Mouse (Mus musculus): ENCODE measurements around the gene Rhob.

Gene Rhob

DNA sequence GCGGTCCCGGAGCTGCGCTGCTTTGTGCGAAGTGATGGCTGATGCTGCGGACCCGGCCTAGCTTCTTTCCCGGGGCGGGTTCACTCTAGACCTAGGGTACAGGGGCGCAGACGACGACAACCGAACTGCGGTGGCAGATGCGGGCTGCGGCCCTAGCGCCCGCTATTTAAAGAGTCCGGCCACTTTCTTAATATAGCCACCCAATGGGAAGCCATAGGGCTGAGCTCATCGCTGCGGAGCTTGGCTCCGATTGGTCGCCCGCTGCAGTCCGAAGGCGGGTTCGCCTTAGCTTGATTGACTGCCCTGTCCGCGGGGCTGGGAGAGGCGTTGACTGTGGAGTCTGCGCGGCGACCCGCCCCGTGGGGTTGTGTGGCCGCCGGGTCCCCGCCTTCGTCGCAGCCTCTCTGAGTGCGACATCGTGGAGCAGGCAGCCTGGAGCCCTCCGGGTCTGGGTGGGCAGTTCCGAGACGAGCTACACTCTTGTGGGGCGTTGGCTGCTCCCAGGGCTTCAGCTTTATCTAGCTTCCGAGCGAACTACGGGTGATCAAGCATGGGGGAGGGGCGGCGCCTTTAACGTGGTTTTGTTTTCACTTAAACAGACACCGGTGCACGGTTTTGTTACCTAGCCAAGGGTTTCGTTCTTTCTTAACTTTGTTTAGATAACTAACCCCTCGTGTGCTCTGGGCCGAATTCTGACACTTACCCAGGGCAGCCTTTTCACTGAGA lies at the start of gene Rhob:
Gene Rhob, minus strand, starts transcription at position 139 of the 726 bp plus-strand sequence.
- in situ Hi-C loops (cut with MboI, MseI) = loop anchor here (5.0 kb wide), 1 partner anchor 178 kb away; no protein-coding TSS in a partner anchor

DNA sequence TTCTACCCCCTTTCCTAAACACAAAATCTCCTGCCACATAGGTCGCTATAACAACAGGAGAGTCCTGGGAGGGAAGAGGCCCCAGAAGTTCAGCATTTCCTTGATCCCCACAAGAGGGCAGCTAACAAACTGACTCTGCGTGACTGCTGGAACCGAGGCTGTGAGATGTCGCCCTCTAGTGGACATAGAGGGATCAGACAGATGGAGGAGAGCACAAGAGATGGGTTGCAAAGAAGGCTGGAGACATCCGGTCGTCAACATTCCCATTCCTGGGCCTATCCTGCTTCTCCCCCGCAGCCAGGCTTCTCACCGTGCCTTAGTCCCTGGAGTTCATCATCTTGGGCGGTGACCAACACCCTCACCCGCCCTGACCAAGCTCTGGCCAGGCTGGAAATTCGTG lies 47.5 kb upstream of the Rhob start:
- in situ Hi-C loops (cut with MboI, MseI) = loop anchor here (25.0 kb wide), 1 partner anchor 485 kb away; no protein-coding TSS in a partner anchor

DNA sequence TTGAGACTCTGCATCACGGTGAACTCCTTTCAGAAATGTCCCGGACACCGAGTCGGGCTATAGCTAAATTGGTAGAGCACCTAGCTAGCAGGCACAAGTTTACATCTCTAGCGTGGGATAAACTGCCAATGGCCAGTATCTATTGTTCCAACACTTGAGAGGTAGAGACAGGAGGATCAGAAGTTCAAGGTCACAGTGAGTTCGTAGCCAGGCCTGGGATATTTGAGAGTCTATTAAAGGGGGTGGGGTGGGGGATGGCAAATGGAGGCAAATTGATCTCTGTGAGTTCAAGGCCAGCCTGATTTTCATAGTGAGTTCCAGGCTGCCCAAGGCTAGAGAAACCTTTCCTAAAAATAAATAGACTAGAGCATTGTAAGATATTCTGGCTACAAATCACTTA lies 47.0 kb upstream of the Rhob start:
- in situ Hi-C loops (cut with MboI, MseI) = loop anchor here (25.0 kb wide), 1 partner anchor 484 kb away; no protein-coding TSS in a partner anchor

DNA sequence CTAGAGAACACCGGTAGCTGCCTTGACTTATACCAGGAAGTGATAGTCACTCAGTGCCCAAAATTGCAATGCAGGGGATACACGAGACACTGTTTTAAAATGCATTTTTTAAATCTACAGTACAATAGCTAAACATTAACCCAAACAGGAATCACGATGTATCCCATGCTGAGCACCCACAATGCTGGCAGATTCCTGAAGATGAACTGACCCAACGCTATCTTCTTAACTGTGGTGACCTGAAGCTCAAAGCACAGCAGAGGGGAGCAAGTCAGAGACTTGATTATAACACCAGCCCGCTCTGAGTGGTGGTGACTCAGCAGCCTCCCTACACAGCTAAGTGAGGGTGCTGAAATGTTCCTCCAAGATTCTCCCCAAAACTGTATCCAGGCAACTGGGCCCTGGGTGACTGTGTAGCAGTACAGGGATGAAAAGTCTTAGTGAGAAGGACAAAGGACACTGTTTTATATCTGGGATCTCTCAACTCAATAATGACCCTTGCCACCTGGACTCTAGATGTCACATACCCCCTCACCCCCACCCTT lies 45.3 kb upstream of the Rhob start:
- in situ Hi-C loops (cut with MboI, MseI) = loop anchor here (25.0 kb wide), 1 partner anchor 483 kb away; no protein-coding TSS in a partner anchor

DNA sequence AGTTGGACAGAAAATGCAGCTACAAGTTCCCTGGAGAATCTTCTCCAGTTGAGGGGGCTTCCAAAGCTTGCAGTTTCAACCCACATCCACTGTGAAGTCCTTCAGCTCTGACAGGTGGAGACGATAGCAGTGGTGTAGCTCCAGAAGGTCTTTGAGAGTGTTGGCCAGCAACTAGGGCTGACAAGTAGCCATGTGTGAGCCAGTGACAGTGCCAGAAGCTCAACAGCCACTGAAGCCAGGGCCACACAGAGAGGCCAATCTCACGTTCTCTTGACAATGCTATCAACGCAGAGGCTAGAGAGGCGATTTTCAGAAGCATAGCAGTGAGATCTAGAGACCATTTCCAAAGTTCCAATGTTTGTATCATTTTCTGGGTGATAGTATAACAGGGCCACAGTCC lies 42.6 kb upstream of the Rhob start:
- in situ Hi-C loops (cut with MboI, MseI) = loop anchor here (25.0 kb wide), 1 partner anchor 480 kb away; no protein-coding TSS in a partner anchor

DNA sequence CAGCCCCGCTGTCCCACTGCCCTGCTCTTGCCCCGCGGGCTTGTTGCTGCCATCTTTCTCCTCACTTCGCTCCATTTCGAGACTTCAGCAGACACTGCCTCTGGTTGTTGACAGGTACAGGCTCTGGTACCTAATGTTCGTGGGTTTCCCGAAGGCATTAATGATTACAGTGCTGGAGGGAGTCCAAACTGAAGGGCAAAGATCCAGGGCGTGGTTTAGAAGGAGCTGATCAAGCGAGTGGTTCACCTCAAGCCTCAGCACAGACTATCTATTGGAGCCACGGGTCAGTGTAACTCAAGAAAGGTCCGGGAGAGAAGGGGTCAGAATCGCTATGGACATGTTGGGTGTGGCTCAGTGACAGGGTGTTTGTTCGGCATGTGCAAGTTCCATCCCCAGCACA lies 39.7 kb upstream of the Rhob start:
- in situ Hi-C loops (cut with MboI, MseI) = loop anchor here (25.0 kb wide), 1 partner anchor 477 kb away; no protein-coding TSS in a partner anchor

DNA sequence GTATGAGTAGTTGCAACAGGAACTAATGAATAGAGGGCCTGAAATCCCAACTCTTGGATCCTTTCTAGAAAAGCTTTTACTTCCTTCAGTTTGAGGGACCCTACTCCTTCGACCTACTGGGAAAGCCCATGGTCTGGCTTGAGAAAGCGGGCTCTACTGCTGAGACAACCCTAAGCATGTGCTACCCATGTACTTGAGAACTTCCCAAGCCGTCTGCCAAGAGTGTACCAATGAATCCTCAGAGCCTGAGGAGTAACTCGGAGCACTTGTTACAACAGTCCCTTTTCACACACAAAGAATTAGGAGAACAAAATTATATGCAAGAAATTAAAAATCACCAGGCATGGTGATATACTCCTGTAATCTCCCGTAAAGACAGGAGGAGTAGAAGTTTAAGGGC lies 37.5 kb upstream of the Rhob start:
- in situ Hi-C loops (cut with MboI, MseI) = loop anchor here (25.0 kb wide), 1 partner anchor 475 kb away; no protein-coding TSS in a partner anchor

DNA sequence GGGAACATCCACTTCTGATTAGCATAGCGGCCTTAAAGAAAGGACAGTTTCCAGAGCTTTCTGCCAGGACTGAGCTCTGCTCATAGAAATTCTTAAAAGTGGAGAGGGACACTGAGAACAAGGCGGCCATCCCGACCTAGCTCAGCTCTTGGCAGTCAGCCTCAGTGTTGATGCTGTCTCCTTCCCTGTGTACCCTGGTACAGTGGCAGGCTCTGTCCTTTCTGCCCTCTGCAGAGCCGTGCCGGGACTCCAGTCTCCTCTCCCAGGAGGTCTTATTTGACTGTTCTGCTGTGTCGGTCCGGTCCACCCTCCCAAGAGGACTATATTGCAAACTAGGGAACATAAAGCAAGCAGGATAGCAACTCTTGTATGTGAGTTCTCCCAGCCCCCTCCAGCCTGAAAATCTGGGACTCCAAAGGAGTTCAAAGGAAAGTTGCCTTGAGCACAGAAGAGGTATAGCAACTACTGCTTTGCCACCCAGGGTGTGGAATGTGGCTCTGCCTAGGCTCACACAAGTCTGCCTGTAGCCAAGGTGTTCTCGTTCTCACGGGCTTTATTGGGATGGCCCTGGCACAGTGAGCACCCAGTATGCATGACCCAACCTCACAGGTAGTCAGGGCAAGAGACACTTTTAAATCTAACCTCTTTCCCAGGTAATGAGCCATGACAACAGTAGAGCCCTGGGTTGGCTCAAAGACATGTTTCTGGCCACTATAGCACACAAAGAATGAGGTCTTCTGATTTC lies 36.6 kb upstream of the Rhob start:
- in situ Hi-C loops (cut with MboI, MseI) = loop anchor here (25.0 kb wide), 1 partner anchor 474 kb away; no protein-coding TSS in a partner anchor

DNA sequence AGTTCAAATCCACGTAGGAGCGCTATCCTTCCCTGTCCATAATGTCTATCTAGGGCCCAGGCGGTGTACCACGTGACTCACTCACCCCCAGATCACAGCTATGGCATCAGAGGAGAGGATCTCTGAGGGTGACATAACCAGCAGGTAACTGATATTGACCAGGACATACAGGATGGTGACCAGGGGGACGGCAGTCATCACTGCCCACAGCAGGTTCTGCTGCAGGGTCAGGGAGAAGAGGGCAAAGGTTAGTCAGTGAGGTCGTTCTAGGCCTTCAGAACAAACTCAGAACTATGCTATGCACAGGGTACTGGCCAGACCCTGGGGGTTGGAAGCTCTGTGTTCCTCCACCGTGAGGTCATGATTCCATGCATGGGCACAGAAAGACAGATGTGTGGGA lies 35.8 kb upstream of the Rhob start:
- in situ Hi-C loops (cut with MboI, MseI) = loop anchor here (25.0 kb wide), 1 partner anchor 473 kb away; no protein-coding TSS in a partner anchor

DNA sequence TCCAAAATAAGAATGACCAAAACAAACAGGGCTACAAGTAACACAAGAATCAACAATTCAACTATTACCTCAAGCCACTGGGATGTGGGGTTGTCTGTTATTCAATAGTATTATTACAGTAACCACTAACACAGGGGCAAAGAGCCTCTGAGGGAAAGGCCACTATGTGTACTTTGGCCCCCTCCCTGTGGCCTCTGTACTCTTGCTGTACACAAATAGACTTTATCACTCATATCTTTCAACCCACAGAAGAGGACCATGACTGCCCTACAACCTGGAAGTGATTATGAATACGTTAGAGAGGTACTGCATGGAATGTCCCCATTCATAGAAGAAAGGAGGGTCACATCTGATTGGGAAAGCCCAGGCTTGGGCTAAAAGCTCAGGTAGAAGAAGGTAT lies 35.1 kb upstream of the Rhob start:
- in situ Hi-C loops (cut with MboI, MseI) = loop anchor here (25.0 kb wide), 1 partner anchor 473 kb away; no protein-coding TSS in a partner anchor

DNA sequence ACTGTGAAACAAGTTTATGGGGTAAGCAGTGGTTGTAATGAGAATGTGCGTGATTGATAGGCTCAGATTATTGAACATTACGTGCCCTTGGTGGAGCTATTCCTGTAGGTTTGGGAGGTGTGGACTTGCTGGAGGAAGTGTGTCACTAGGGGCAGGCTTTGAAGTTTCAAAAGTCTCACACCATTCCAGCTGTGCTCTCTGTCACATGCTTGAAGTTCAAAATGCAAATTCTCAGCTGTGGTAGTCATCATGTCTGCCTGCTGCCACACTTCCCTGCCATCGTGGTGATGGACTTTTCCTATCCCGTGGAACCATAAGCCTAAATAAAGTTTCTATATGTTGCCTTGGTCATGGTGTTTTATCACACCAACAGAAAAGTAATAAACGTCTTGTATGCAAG lies 28.0 kb upstream of the Rhob start:
- in situ Hi-C loops (cut with MboI, MseI) = loop anchor here (25.0 kb wide), 1 partner anchor 465 kb away; no protein-coding TSS in a partner anchor

DNA sequence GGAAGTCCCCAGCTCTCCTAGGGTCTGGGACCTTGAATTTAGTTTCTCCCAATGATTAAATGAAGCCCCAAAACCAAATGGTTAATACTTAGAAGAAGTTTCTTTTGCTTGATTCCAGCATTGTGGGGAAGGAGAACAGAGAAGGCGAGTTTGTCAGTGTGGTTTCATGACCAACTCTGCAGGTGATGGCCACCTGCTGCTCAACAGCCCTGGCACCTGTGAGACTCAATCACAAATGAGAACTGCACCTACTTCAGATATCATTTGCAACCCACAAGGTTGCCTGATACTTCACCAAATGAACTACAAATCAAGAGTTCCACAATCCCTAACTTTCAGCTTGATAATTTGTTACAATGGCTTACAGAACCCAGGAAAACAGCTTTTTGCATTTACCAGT lies 27.4 kb upstream of the Rhob start:
- in situ Hi-C loops (cut with MboI, MseI) = loop anchor here (25.0 kb wide), 1 partner anchor 465 kb away; no protein-coding TSS in a partner anchor

DNA sequence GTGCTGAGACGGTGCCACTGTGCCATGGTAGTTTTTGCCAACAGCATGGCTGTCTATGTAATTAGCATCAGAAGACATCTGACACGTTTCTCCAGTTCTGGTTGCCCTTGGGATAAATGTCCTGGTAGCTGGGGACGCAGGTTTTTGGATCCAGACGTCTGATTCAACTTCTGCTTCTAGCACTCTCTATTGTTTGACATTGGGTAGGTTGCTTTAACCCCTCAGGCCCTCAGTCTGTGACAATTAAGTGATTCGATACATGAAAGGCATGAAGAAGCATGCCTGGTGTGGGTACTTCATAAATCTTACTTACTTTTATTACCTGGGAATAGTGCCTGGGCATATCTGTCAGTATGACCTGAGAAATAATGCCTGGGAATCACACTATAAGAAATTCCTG lies 24.3 kb upstream of the Rhob start:
- in situ Hi-C loops (cut with MboI, MseI) = no loop called here

DNA sequence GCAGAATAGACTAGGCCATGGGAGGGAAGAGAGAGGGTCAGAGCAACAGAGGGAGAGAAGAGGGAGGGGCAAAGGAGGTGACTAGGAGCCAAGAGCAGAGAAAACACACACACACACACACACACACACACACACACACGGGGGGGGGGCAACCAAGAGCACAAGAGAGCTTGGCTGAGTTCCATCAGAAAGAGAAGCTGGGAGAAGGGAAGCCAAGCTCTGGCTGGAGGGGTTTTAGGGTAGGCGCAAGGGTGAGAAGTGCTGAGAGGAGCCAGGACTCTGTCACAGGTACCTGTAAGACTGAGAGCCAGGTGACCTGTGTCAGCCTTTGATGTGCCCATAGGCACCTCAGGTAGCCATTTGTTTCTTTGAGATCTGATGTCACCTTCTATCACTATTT lies 22.9 kb upstream of the Rhob start:
- in situ Hi-C loops (cut with MboI, MseI) = no loop called here

DNA sequence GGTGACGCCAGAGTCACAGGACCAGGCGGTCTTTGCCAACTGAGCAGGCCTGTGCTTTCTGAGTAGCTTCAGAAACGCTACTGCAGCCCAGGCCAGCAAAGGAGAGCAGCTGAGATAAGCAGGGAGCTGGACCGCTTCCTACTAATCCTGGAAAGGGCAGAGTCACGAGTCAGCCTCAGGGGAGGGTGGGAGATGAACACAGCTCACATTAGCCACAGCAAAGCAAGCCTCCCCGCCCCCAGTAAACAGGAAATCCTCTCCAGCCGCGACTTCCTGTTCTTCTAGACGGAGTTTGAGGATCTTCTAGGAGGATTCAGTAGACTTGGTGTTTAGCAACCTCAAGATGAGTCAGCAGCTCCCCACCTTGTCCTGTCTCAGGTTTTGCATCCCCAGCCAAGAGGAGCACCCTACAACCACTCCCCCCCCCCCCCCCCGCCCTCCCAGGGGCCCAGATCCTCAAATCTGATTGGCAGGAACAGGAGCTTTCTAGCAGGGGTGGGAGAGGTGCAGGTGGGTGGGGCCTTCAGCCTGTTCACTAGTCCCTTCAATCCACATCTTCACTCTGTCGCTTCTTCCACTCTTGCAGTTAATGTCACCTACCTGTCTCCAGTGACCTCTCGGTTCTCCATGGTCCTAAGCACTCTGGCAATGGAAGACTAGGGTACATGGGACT lies 21.7 kb upstream of the Rhob start:
- in situ Hi-C loops (cut with MboI, MseI) = no loop called here

DNA sequence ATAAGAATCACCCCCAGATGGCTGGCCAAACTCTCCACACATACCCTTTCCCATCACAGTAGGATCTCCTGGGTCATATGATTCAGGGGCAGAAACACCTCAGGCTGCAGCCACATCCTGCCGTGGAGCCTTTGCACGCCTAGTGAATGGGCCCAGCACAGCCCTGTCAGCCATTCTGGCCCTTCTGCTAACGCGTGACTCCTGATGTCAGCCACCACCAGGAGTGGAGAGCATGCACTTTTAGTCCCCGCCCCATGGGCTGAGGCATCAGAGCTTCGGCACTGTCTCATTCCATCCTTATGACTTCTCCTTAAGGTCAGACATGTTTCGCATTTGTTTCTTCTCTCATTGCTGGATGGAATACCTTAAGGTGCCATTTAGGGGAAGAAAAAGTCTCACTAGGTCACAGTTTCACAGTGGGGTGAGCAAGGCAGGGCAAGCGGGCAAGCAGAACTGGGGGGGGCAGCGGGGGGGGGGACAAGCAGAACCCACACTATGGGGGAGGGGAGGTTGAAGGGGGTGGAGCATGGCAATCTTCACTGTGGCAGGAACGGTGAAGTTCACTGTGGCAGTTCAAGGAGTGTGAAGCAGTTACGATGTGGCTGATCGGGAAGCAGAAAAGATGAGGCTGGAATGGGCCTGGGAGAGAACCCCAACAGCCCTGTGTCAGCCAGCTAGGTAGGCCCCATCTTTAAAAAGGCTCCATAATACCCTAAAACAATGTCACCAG lies 19.8 kb upstream of the Rhob start:
- in situ Hi-C loops (cut with MboI, MseI) = no loop called here

DNA sequence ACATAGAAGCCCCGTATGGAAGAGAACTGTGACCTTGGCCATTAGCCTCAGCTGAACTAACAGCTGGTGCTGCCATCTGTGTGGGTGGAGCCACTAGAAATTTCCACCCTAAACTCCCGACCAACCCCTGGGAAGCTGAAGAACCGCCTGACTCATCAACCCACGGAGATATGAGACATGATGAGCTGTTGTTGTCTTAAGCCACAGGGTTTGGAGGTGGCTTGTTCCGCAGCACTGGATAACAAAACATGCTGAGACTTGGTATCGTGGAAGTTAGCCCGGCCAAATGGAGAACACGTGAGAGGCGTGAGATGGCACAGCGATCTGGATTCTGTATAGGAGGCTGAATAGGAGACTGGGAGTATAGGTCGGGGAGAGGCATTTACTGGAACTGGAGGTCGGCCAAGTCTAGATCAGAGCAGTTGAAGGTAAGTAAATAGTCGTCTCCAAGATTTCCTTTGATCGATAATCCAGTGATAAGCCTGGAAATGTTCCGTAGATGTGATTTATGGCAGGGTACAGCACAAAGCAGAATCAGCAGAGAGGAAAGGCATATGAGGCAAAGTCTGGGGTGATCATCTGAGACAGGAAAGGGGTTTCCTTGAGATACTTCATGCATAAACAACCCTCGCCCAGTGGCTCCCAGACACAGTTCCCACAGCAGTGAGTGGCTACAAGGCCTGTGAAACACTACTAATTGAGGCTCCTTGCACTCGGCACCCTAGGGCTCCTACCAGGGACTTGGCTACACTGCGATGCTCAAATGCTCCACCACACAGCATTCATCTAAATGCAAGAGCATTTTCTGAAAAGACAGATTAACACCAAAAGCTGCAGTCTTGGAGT lies 11.5 kb upstream of the Rhob start:
- in situ Hi-C loops (cut with MboI, MseI) = no loop called here

DNA sequence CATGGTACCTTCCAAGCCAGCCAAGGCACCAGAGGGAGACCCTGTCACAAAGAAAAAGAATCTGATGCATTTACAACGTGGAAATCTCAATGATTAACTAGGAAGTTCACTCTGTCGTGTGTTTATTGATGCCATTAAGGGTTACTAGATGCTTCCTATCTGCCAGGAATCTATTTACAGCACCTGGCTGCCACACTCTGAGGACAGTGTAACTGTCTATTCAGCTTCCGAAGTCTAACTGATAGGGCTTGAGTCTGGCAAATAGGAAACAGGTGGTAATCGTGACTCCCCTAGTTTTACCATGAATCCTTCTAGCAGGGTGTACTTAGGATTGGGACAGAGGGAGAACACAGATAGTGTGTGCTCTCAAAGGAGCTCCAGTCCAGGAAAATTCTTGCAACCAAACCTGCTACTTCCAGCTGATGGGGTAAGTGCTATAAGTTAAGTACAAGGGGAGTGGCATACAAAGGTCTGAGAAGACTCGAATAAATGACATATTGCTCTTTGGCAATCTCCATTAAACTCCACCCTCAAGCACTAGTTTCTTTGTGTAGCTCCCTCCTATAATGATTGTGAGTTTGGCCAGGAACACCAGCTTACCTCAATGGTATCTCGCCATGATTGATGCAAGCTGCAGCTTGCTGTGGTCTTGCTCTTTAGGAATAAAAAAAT lies 10.6 kb upstream of the Rhob start:
- in situ Hi-C loops (cut with MboI, MseI) = no loop called here

DNA sequence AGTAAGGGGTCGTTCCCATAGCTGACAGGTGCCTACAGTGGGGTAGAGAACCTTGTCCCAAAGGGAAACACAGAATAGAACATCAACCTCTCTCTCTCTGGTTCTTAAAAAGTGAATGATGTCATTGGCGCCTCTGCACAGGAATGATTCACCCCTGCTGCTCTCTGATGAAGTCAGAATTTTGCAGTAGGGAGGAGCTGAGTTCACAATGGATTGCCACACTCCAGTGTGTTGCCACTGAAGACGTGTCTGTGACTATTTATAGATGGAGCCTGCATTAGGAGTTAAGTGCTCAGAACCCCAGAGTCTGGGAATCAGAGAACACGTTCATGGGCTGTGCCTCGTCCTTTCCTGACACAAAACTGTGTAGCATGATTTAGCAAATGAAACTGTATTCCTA lies 9.9 kb upstream of the Rhob start:
- in situ Hi-C loops (cut with MboI, MseI) = no loop called here

Data from T-helper 2 cell (primary cell).